Mouse (Mus musculus) retina, postnatal 7 days (tissue): ENCODE results near the gene Sntb2.
"Not testable (repeated sequence)": the region's sequence is repeated elsewhere in the genome, so short reads cannot be mapped to it uniquely, and the experiment has no call there.

Experiments used
- DNase-seq: peaks from one replicate; pipeline ENCODE4 v3.0.0-alpha.2; 2012; ENCODE audit warnings: low read depth, low spot score

Sntb2 gene

GRCm38 (mm10) chr8:107033609-107034008 lies 98.1 kb downstream of the Sntb2 start:
- DNase-seq, result not testable (repeated sequence)

- no peak for DNase-seq
Observed at GRCm38 (mm10) chr8:107035641-107036040, 100.1 kb downstream of the Sntb2 start.

- no peak for DNase-seq
Observed at GRCm38 (mm10) chr8:107036626-107037025, 101.1 kb downstream of the Sntb2 start.

GRCm38 (mm10) chr8:107040632-107041031 lies 105.1 kb downstream of the Sntb2 start:
- no peak for DNase-seq

GRCm38 (mm10) chr8:107045478-107045877 lies 109.9 kb downstream of the Sntb2 start:
- no peak for DNase-seq

- no peak for DNase-seq
Observed at GRCm38 (mm10) chr8:107046976-107047375, 111.4 kb downstream of the Sntb2 start.

GRCm38 (mm10) chr8:107048061-107048941 lies 112.8 kb downstream of the Sntb2 start, which contains the start of gene Pdf:
Gene Pdf, minus strand, starts transcription at chr8:107048614.
- peak; percentile 65 for DNase-seq

GRCm38 (mm10) chr8:107049480-107049879 lies 113.9 kb downstream of the Sntb2 start:
- no peak for DNase-seq

- no peak for DNase-seq
Observed at GRCm38 (mm10) chr8:107052046-107052445, 116.5 kb downstream of the Sntb2 start.

- peak; percentile 96 for DNase-seq
Observed at GRCm38 (mm10) chr8:107056076-107056972, 120.8 kb downstream of the Sntb2 start, which contains the start of the genes Cog8 and Nip7. Gene Cog8, minus strand, starts transcription at chr8:107056689. Gene Nip7, plus strand, starts transcription at chr8:107056877.

GRCm38 (mm10) chr8:107056973-107057369 lies 121.4 kb downstream of the Sntb2 start:
- no peak for DNase-seq

- no peak for DNase-seq
Observed at GRCm38 (mm10) chr8:107062613-107063012, 127.1 kb downstream of the Sntb2 start.

- no peak for DNase-seq
Observed at GRCm38 (mm10) chr8:107065511-107066496, 130.3 kb downstream of the Sntb2 start, which contains the start of gene Tmed6. Gene Tmed6, minus strand, starts transcription at chr8:107065644.
